Mouse (Mus musculus) heart, adult 2 months (tissue): Measurements from ENCODE around the gene Dnase2b. TPM values are rescaled to one million over a fixed set of nuclear protein-coding genes. Genes with fewer than 3 reads are reported as not detected.

ENCODE experiments used
- DNase-seq, 2 experiments: peaks; one replicate each; pipeline ENCODE4 v3.0.0; 2021
- H3K27ac ChIP-seq: fragments of 200-600 bp; 2 replicates; pipeline ENCODE4 v1.8.1; 2022
- H3K27me3 ChIP-seq: fragments of 200-500 bp; 2 replicates; pipeline ENCODE4 v1.6.1; 2012; ENCODE audit warnings: mild to moderate bottlenecking, low read length, inconsistent platforms, mixed read lengths; ENCODE audit not compliant: control insufficient read depth, insufficient read depth
- H3K36me3 ChIP-seq: fragments of 200-500 bp; 2 replicates; pipeline ENCODE4 v1.6.1; 2012; ENCODE audit warnings: low read length, inconsistent platforms; ENCODE audit not compliant: control insufficient read depth, insufficient read depth
- H3K4me1 ChIP-seq: fragments of 200-500 bp; 2 replicates; pipeline ENCODE4 v1.6.1; 2011; ENCODE audit warnings: low read length; ENCODE audit not compliant: control insufficient read depth, insufficient read depth
- H3K4me3 ChIP-seq: fragments of 200-600 bp; 2 replicates; pipeline ENCODE4 v1.8.1; 2022
- H3K79me2 ChIP-seq: fragments of 200-500 bp; replicated peaks from 2 replicates; pipeline ENCODE4 v1.6.1; 2012; ENCODE audit warnings: mild to moderate bottlenecking, inconsistent platforms, low read length, moderate library complexity, mixed read lengths; ENCODE audit not compliant: control insufficient read depth, insufficient read depth
- H3K9ac ChIP-seq: fragments of 200-500 bp; 2 replicates; pipeline ENCODE4 v1.6.1; 2012; ENCODE audit warnings: low read depth, mild to moderate bottlenecking, control low read depth, inconsistent platforms, low read length, mixed read lengths
- CTCF ChIP-seq: fragments of 200-600 bp; IDR thresholded peaks from 2 replicates; pipeline ENCODE4 v1.8.1; 2022; ENCODE audit warnings: antibody characterized with exemption, mild to moderate bottlenecking, moderate library complexity
- EP300 ChIP-seq: fragments of 200-500 bp; IDR thresholded peaks from 2 replicates; pipeline ENCODE4 v1.6.1; 2011; ENCODE audit warnings: low read depth, low read length, control low read depth; ENCODE audit not compliant: insufficient read depth
- POLR2A ChIP-seq: fragments of 200-500 bp; IDR thresholded peaks from 2 replicates; pipeline ENCODE4 v1.6.1; 2011; ENCODE audit warnings: mild to moderate bottlenecking, low read depth, low read length, control low read depth; ENCODE audit not compliant: insufficient read depth
- WGBS: fragments of 180-500 bp; shearing (Covaris S2); methylation state at CpG from one replicate; pipeline ENCODE4 v1.1.7; 2018; 5-methylcytosine and 5-hydroxymethylcytosine counted together
- intact Hi-C: fragments of 180-260 bp; cut with DNase I; formaldehyde crosslinking; loops from one replicate; pipeline ENCODE4 v1.15.1; 2025
- long read RNA-seq: library from polyadenylated mRNA; stranded (forward); transcript quantifications from one replicate; pipeline ENCODE4 v2.0.0, GENCODE M21; 2021
- polyA plus RNA-seq: library from polyadenylated mRNA; depleted of rRNA; stranded (reverse); fragments of >200 nt; gene quantifications from 2 replicates; pipeline ENCODE4 v1.2.3, GENCODE M21; 2012; rRNA removed
- total RNA-seq, 2 experiments: library from RNA; stranded (reverse); gene quantifications; 2 replicates each; pipeline ENCODE4 v1.2.3; 2021

Dnase2b gene
- total RNA-seq (not detected), polyA plus RNA-seq (not detected in 2 replicates)
- long read RNA-seq = 0 reads

DNA sequence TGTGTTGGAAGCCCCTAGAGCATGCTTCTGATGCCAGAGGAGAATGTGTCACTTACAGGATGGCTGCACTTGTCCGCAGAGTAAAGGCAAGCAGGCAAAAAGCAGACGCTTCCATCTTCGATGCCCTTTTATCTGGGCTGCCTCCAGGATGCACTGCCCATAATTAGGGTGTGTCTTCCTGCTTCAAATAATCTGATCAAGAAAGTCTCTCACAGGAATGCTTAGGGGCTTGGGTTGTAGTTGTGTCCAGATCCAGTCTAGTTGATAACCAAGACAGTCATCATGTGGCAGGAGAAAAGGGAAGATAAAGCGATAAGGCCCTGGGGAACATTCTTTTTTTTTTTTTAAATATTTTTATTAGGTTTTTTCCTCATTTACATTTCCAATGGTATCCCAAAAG lies at the start of gene Dnase2b:
TSS of gene Dnase2b (minus strand) at position 101 of the 400 bp plus-strand sequence.
- no peak within 1 kb of the TSS for H3K27ac ChIP-seq
- no peak within 1 kb of the TSS for H3K9ac ChIP-seq
- H3K79me2 ChIP-seq = no peaks in the 10 kb centered on the region
- no peaks in the 10 kb centered on the region for H3K27me3 ChIP-seq
- intact Hi-C loops = no loop called here
- no peak within 1 kb of the TSS for H3K4me3 ChIP-seq
- WGBS = 87% methylated on average over 4 of the region's 4 CpGs
- DNase-seq = no peak
- H3K4me1 ChIP-seq = no peaks in the 10 kb centered on the region; the same call in none of the 2 replicates
- no peak for TF ChIP-seq POLR2A
- no peak for TF ChIP-seq CTCF
- no peak for TF ChIP-seq EP300
- H3K36me3 ChIP-seq = no peaks in the 10 kb centered on the region

DNA sequence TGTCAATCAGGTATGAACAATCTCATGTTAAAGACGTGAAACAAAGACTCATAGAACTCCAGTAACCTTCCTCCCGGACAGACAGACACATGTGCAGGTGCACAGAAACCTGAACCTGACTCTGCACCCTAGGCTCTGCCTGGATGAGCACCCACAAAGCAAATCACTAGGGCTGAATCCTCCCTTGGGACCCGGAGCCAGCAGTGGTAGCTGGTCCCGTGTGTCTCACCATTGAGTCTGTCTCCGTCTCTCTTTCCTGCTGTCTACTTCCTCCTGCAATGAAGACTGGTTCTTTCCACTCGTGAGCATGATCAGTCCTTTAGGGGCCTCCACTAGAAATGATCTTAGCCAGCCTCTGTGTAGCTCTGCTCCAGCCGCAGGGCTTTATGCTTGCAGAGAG lies 46.5 kb upstream of the Dnase2b start:
- Histone ChIP-seq H3K9ac (no peak overlapping the region), H3K36me3 (peaks cover 4% of the 10 kb centered on the region; the same call in 1 of the 2 replicates), H3K27ac (no peak overlapping the region), H3K4me3 (no peak overlapping the region), H3K4me1 (peaks cover 6% of the 10 kb centered on the region), H3K27me3 (no peaks in the 10 kb centered on the region), H3K79me2 (no peaks in the 10 kb centered on the region)
- no peak for DNase-seq
- intact Hi-C loops = no loop called here
- WGBS = 70% methylated on average over 7 of the region's 7 CpGs
- TF ChIP-seq CTCF = no peak
- no peak for TF ChIP-seq POLR2A
- TF ChIP-seq EP300 = no peak

DNA sequence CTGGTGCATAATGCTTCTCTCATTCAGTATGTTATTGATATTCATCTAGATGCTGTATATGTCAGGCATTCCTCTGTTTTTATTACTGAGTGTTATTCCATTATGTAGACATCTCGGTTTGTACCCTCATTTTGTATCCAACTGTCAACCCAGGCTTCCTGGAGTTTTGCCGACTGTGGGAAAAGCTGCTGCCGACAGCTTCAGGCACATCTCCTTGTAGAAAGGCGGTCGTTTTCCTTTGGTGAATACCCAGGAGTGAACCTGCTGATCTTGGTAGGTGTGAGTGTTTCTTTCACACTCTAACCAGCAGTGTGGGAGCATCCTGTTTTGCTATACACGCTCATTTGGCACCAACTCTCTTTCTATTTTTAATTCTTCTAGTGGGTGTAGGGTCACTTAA lies 45.6 kb upstream of the Dnase2b start:
- DNase-seq = no peak
- WGBS = 8% methylated on average over 6 of the region's 6 CpGs
- peaks cover 4% of the 10 kb centered on the region; the same call in 1 of the 2 replicates for H3K36me3 ChIP-seq
- H3K4me1 ChIP-seq = peaks cover 6% of the 10 kb centered on the region
- no peak overlapping the region for H3K9ac ChIP-seq
- H3K27ac ChIP-seq = no peak overlapping the region
- H3K27me3 ChIP-seq = no peaks in the 10 kb centered on the region
- no peak overlapping the region for H3K4me3 ChIP-seq
- TF ChIP-seq POLR2A (no peak), EP300 (no peak), CTCF (no peak)
- intact Hi-C loops = no loop called here
- H3K79me2 ChIP-seq = no peaks in the 10 kb centered on the region

DNA sequence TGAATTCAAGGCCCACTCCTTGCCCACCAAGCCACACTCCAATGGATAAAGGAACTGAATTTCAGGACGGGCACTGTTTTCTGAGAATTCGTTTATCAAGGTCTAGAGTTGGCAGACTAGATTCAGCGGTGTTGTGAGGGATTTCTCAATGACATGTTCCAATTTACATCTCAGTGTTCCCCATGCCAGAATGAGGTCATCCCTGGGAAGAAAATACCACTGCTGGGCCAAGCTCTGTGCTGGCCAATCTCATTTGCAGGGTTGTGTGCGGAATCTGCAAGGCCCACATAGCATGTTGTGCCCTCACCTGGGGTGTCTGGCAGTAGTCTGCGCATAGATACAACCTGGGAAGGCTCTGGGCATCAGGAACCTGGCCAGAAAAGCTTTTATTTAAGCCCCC lies 43.9 kb upstream of the Dnase2b start:
- Histone ChIP-seq H3K4me1 (peaks cover 8% of the 10 kb centered on the region), H3K27ac (no peak overlapping the region), H3K36me3 (peaks cover 4% of the 10 kb centered on the region; the same call in 1 of the 2 replicates), H3K79me2 (no peaks in the 10 kb centered on the region), H3K9ac (no peak overlapping the region), H3K27me3 (no peaks in the 10 kb centered on the region), H3K4me3 (no peak overlapping the region)
- peak in 1 of 2 experiments; percentile 12 for DNase-seq
- intact Hi-C loops = no loop called here
- no peak for TF ChIP-seq POLR2A
- no peak for TF ChIP-seq CTCF
- TF ChIP-seq EP300 = no peak
- 62% methylated on average over 5 of the region's 5 CpGs for WGBS

DNA sequence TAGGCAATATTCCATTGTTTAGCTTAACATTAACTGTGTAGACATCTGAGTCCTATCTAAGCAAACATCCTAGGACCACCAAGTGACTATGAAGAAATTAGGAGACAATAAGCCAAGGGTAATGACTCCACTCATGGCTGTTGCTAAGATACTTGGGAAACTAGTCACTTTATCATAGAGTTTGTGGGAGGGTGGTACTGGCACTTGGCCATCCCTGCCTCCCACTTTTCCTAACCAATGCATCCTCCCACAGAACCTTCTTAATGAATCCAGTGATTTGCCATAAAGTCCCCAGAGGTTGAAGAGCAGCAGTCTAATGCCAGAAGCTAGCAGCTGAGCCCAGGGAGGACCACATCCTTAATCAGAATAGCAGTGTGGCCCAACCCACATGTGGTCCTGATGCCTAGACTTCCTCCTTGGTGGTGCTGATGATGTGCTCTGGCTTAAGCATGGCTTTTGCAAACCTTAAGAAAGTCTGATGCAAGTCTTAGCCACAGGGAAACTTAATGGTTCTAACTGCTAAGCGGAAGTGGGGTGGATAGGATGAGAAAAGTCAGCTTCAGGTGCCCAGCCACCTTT lies 42.8 kb upstream of the Dnase2b start:
- no peak overlapping the region for H3K4me3 ChIP-seq
- no peak overlapping the region for H3K9ac ChIP-seq
- TF ChIP-seq EP300 (no peak), POLR2A (no peak), CTCF (no peak)
- WGBS = 97% methylated on average over 1 of the region's 1 CpGs
- DNase-seq = no peak
- no peak overlapping the region for H3K27ac ChIP-seq
- H3K36me3 ChIP-seq = peaks cover 4% of the 10 kb centered on the region; the same call in 1 of the 2 replicates
- no peaks in the 10 kb centered on the region for H3K79me2 ChIP-seq
- H3K4me1 ChIP-seq = peaks cover 8% of the 10 kb centered on the region
- no peaks in the 10 kb centered on the region for H3K27me3 ChIP-seq
- intact Hi-C loops = no loop called here

DNA sequence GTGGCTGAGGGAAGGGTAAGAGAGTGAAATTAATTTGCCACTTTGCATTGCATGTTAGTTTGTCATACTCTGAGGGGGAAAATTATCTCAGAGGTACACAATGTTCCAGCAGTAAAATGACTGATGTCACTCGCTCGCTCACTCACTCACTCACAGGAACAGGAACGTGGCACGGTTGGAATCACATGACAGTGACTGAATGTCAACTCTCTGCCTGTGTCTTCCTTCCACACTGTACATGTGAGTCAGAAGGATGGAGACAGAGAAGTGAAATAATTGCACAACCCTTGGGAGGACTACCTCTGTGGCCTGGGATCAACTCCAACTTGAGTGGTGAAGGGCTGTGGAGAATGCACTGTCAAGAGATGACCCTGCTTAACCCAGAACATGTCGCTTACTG lies 42.0 kb upstream of the Dnase2b start:
- Histone ChIP-seq H3K36me3 (peaks cover 4% of the 10 kb centered on the region; the same call in 1 of the 2 replicates), H3K79me2 (no peaks in the 10 kb centered on the region), H3K27ac (no peak overlapping the region), H3K4me3 (no peak overlapping the region), H3K27me3 (no peaks in the 10 kb centered on the region), H3K4me1 (peaks cover 8% of the 10 kb centered on the region), H3K9ac (no peak overlapping the region)
- WGBS = 68% methylated on average over 5 of the region's 5 CpGs
- intact Hi-C loops = no loop called here
- DNase-seq = peak in 1 of 2 experiments; percentile 5
- TF ChIP-seq EP300 (peak; percentile 69; the same call in 1 of the 2 replicates), POLR2A (no peak), CTCF (no peak)
